Mouse (Mus musculus): Measurements from ENCODE around the gene Brms1. TPM values are rescaled to one million over a fixed set of nuclear protein-coding genes. Genes with fewer than 3 reads are reported as not detected.

Gene Brms1
- total RNA-seq, 2 experiments from 2014 or later: 11.5 to 14.1 TPM

DNA sequence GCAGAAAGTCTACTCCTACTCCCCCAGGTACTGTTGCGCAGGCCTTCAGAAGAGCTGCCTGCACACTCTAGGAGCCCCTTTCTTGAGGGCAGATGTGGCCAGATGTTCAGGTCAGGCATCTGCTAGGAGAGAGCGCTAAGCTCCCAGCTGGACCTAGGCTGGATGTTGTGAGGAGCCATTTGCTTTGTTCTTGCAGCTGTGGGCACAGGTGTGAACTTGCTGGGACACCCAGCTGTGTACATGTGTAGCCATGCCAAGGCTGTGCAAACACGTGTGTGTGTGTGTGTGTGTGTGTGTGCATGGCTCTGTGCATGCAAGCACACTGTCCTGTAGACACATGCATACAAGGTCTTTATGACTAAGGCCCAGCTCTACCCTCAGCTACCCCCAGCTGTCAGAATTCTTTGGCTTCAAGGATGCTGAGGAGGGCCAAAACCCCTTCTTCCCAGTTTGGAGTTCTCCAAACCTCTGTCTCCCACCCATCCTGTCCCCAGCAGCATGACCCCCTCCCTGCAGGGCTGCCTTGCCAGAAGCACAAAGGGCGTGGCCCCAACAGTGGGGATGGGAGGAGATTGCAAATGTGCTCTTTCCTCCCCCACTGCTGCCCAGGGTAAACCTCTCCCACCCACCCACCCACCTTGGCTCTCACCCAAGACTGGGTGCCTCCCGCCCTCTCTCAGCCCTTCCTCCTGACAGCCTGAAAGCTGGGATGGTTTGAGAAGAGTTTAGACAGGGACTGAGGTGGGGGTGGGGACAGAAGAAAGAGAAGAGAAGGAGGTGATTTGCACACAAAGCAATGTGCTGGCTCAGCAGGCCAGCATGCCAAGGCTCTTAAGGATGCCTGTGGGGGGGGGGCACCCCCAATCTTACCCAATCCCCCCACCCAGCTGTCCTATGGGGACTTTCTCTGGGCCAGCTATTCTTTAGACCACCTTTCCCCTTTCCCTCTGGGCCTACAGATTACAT lies 19.5 kb downstream of the Brms1 start:
- DNase-seq: peak in 1 of 2 experiments; percentile 56
- intact Hi-C loops (cut with DNase I): no loop called here

DNA sequence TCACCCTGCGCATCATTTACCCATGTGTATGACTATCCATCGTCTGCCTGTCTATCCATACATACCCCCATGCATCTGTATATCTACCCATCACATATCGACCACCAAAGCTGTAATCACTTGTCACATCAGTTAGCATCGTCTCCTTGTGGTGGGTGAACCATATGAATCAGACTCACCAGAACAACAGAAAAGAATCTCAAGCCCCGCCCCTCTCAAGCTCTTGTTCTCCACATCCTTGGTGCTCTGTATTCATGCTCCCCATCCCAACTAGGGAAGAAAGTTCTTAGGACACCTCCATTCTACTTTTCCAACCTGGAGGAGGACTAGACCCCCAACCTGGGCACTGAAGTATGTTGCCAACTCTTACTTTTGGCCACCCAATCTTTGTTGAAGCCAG lies 20.9 kb downstream of the Brms1 start:
- intact Hi-C loops (cut with DNase I): no loop called here
- no peak for DNase-seq

DNA sequence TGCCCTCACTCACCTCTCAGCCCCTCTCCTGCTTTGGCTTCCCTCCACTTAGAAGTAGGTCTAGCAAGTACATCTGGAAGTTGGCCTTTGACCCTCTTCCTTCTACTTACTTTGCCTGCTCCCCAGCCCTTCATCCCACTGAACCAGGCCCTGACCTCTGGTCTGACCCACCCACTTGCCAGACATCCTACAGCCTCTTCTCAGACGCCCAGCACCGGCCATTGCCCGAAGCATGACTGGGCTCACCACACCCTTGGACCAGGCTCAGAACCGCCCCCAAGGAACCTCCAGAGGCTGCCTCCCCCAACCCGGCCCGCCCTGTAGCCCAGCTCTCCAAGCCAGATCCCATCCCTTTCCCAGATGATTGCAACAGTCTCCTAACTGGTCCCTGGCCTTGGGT lies 21.3 kb downstream of the Brms1 start:
- intact Hi-C loops (cut with DNase I): no loop called here
- peak; percentile 57 to 74 for DNase-seq

DNA sequence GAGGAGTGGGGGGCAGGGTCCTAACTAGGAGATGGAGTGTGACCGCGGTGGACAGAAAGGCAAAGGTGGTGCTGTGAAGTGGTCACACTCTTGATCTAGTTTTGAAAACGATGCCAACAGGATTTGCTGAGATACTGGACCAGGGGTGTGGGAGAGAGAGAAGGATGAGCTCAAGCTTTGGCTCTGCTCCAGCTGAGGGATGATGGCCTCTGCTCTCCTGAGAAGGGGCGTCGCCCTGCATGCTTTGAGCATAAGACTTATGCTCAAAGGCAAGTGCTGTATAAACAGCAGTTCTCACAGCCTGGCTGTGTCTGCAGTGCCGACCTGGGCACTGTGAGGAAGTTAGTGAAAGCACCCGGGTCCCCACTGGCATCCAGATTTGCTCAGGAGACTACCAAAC lies 23.9 kb downstream of the Brms1 start:
- DNase-seq: peak; percentile 43 to 62

DNA sequence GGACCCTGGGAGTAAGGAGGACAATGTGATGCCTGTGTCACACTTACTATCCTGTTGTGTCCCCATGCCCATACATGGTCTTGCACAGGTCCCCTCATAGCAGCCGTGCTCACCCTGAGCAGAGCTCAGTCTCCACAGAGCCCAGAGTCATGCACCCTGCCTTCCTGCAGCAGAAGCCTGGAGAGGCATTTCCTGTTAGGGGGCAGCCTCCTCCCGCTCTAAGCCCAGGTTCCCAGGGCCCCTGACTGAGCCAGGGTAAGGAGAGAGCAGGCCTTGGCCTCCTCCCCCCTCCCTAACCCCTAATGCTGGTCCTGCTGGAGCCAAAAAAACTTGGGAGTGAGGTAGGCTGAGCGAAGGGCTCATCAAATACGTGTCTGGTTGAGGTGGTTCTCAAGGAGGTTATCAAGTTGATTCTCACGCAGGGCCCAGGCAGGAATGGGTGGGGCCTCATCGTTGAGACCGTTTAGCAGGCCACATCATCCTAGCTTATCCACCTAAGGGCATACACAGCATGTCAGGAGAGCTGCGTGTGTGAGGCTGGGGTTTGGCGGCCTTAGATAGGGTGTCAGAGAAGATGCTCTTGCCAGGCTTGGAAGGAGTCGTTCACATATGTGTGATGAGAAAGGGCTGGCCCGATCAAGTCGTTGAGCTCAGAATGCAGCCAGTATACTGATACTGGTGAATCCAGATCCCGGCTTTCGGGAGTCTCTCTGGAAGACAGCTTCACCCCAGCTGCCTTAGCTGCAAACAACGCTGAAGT lies 26.1 kb downstream of the Brms1 start:
- intact Hi-C loops (cut with DNase I): no loop called here
- DNase-seq: peak in 1 of 2 experiments; percentile 38

More for the DNA sequence above, 23.9 kb downstream of the Brms1 start:
- intact Hi-C loops (cut with DNase I): no loop called here

DNA sequence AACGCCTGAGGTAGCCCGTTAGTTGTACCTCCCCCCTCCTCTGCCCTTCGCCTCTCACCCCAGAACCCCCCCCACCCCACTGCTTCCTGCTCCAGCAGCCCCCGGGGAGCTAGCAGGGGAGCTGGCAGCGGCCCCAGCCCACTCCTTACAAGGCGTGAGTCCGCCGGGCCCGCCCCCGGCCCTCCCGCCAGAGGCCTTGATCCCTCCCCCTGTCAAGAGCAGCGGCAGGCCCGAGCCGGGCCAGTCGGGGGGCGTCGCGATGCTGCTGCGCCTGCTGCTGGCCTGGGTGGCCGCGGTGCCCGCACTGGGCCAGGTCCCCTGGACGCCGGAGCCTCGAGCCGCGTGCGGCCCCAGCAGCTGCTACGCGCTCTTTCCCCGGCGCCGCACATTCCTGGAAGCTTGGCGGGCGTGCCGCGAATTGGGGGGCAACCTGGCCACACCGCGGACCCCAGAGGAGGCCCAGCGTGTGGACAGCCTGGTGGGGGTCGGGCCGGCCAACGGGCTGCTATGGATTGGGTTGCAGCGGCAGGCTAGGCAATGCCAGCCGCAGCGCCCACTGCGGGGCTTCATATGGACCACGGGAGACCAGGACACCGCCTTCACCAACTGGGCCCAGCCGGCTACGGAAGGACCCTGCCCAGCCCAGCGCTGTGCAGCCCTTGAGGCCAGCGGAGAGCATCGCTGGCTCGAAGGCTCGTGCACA lies 26.9 kb downstream of the Brms1 start, which contains the start of gene Cd248:
TSS of gene Cd248 (plus strand) at position 212 of the 703 bp plus-strand sequence.
- DNase-seq: peak; percentile 74 to 79
- intact Hi-C loops (cut with DNase I): no loop called here

DNA sequence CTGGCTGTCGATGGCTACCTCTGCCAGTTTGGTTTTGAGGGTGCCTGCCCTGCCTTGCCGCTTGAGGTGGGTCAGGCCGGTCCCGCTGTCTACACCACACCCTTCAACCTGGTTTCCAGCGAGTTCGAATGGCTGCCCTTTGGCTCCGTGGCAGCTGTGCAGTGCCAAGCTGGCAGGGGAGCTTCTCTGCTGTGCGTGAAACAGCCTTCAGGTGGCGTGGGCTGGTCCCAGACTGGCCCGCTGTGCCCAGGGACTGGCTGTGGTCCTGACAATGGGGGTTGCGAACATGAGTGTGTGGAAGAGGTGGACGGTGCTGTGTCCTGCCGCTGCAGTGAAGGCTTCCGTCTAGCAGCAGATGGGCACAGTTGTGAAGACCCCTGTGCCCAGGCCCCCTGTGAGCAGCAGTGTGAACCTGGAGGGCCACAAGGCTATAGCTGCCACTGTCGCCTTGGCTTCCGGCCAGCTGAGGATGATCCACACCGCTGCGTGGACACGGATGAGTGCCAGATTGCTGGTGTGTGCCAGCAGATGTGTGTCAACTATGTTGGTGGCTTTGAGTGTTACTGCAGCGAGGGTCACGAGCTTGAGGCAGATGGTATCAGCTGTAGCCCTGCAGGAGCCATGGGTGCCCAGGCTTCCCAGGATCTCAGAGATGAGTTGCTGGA lies 27.5 kb downstream of the Brms1 start:
- no peak for DNase-seq
- intact Hi-C loops (cut with DNase I): no loop called here

DNA sequence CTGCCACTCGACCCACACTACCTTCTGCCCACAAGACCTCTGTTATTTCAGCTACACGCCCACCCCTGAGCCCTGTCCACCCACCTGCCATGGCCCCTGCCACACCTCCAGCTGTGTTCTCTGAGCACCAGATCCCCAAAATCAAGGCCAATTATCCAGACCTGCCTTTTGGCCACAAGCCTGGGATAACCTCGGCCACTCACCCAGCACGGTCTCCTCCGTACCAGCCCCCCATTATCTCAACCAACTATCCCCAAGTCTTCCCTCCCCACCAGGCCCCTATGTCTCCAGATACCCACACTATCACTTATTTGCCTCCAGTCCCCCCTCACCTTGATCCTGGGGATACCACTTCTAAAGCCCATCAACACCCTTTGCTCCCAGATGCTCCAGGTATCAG lies 28.3 kb downstream of the Brms1 start:
- intact Hi-C loops (cut with DNase I): no loop called here

DNA sequence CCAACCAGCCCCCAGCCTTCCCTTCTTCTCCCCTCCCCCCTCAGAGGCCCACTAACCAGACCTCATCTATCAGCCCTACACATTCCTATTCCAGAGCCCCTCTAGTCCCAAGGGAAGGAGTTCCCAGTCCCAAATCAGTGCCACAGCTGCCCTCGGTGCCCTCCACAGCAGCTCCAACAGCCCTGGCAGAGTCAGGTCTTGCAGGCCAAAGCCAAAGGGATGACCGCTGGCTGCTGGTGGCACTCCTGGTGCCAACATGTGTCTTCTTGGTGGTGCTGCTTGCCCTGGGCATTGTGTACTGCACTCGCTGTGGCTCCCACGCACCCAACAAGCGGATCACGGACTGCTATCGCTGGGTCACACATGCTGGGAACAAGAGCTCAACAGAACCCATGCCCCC lies 28.8 kb downstream of the Brms1 start:
- intact Hi-C loops (cut with DNase I): no loop called here
- no peak for DNase-seq

More for the DNA sequence above, 28.3 kb downstream of the Brms1 start:
- DNase-seq: no peak

DNA sequence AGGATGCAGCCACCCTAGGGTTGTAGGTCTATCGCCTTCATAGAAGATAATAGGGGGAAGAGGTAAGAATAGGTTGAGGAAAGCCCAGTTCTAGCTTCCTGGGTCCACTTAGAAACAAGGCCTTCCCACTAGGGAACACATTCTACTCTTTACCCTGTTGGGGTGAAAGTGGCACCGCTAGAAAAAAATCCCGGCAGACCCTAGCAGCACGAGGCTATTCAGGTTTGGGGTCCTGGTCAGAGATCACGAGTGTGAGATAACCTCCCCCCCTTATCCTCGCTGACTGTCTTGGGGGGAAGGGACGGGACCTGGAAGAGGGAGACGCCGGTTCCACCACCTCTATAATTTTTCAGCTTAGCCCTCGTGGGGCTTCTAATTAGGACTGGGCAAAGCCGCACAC lies 29.9 kb downstream of the Brms1 start:
- no peak for DNase-seq
- intact Hi-C loops (cut with DNase I): no loop called here

DNA sequence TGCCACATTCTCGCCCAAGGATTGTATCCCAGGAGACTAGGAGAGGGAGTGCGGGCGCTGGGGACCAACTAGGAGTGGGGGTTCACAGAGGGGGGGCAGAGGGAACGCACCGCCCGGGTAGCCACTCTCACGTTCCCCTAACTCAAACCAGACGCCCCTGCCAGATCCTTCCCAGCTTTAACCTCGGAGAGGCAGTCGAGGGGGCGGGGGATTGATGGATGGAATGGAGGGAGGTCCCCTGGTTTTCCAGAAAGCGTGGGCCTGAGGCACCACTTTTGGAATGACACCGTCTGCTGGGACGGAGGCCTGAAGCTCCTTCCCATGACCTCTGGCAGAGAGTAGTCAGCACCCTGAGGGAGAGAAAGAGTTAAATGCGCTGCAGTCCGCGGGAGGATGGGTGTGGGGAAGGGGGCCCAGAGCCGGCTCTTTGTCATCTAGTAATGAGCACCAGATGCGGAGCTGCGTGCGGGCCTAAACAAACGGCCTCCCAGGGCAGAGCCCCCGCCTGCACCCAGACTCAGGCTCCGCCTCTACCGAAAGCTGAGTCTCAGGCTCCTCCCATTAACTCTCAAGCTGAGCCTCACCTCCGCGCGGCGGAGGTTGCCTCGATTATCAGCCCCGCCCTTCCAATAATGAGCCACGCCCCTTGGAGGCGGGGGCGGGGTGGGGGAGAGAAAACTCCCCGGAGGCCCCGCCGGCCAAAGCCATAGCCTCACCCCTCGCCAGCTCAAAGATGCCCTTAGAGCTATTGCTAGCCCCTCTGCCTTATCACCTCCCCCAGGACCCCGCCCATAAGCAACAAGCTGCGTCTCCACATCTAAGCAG lies 30.6 kb downstream of the Brms1 start:
- DNase-seq: peak; percentile 71 to 75
- intact Hi-C loops (cut with DNase I): loop anchor here (2.0 kb wide), 2 partner anchors 15 to 57 kb away; no protein-coding TSS in a partner anchor

DNA sequence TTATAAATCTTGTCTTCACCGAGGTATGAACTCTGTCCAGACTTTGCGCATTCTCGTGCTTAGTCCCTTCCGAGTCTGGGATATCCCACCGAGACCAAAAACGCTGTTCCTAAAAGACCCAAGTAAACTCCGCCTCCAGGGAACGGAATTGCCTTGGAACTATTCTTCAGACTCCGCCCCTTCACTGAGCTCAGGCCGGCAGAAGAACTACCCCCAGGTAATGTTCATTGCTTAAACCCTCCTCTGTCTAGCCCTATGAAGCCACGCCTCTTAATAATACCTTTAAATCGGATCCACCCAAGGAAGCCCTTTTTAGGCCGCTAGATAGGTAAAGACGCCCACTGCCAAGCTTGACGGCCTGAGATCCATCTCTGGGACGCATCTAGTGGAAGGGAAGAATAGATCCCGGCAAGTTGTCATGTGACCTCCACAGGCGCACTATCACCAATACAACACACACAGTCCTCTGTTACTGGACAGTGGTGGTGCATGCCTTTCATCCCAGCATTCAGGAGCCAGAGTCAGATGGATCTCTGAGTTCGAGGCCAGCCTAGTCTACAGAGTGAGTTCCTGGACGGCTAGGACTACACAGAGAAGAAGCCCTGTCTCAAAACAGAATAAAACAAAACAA lies 31.4 kb downstream of the Brms1 start:
- DNase-seq: no peak
- intact Hi-C loops (cut with DNase I): loop anchor here (2.0 kb wide), 2 partner anchors 16 to 58 kb away; no protein-coding TSS in a partner anchor

DNA sequence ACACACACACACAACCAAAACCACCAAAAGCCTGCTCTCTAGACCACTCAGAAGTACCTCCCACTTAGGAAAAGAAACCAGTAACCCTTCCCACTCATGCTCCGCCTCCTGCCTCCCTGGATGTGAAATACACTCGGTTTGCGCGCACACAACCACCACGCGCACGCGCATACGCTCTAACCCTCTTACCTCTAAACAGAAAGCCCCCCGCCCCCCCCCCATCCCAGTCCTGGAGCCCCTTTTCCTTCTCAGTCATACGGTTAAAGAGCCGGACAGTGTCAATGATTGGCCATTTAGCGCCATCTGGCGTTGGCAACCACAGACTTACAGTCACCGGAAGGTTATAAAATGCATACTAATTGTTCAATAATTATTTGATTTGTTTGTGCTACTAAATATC lies 31.9 kb downstream of the Brms1 start:
- peak in 1 of 2 experiments; percentile 38 for DNase-seq
- intact Hi-C loops (cut with DNase I): loop anchor here (2.0 kb wide), 2 partner anchors 16 to 58 kb away; no protein-coding TSS in a partner anchor

DNA sequence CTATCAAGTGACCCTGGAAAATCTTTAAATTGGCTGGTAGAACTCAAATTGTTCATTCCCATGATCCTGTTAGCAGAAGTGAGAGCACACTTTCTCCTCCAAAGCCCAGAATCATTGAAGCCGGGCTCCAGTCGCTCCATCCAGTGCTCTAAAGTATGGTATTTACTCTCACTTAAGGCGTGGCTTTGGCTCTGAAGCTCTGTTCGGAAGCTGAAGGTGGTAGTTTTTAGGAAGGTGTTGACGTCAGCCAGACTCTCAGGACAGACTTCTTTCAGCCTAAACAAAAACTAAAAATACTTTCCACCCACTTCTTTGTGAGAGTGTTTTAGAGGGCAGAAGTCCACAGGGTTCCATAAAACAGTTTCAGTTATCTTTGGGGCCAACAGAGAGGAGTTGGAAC lies 32.4 kb downstream of the Brms1 start:
- intact Hi-C loops (cut with DNase I): loop anchor here (2.0 kb wide), 2 partner anchors 17 to 59 kb away; no protein-coding TSS in a partner anchor
- no peak for DNase-seq

DNA sequence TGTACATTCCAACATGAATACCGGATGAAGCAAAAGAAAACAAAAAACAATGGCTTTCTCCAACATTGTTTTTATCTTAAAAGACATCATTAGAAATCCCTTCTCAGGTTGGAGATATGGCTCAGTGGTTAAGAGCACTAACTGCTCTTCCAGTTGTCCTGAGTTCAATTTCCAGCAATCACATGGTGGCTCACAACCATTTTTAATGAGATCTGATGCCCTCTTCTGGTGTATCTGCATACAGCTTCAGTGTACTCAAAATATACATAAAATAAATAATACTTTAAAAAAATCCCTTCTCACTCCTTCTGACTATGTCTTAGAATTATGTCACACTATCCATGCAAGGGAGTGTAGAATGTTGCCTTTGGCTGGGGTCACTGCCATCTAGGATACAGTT lies 38.1 kb downstream of the Brms1 start:
- DNase-seq: no peak
- intact Hi-C loops (cut with DNase I): no loop called here

DNA sequence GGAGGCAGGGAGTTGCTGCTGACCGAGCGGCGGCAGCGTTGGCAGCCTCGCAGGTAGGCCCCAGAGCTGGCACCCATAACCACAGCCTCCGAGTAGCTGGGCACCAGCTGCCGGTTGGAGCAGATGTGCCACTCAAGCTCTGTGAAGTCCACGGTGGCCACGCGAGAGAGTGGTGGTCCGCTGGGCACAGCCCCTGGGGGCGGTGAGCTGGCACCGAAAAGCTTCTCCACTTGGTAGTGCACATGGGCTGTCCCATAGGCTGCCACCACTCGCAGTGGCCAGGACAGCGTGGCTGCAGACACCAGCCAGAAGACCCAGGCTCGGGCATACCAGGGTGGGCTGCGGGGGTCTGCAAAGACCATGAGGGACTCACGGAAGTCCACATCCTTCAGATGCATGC lies 40.9 kb downstream of the Brms1 start:
- intact Hi-C loops (cut with DNase I): no loop called here
- DNase-seq: no peak

DNA sequence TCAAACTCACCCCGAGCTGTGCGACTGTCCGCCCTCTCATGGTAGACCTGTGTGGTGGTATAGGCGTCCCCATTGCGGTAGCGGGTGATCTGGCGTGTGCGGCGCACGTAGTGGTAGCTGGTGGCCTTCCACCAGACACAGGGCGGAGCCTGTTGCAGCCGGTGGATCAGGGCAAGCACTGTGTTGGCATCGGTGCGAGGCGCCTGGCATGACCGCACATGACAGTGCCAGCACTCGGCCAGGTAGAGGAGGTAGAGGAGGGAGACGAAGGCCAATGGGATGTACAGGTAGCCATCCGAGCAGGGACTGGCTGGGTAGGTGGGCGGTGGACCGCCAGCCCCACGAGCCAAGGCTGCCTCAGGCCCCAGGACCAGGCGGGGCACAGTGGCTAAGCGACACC lies 41.4 kb downstream of the Brms1 start:
- intact Hi-C loops (cut with DNase I): no loop called here
- DNase-seq: no peak

DNA sequence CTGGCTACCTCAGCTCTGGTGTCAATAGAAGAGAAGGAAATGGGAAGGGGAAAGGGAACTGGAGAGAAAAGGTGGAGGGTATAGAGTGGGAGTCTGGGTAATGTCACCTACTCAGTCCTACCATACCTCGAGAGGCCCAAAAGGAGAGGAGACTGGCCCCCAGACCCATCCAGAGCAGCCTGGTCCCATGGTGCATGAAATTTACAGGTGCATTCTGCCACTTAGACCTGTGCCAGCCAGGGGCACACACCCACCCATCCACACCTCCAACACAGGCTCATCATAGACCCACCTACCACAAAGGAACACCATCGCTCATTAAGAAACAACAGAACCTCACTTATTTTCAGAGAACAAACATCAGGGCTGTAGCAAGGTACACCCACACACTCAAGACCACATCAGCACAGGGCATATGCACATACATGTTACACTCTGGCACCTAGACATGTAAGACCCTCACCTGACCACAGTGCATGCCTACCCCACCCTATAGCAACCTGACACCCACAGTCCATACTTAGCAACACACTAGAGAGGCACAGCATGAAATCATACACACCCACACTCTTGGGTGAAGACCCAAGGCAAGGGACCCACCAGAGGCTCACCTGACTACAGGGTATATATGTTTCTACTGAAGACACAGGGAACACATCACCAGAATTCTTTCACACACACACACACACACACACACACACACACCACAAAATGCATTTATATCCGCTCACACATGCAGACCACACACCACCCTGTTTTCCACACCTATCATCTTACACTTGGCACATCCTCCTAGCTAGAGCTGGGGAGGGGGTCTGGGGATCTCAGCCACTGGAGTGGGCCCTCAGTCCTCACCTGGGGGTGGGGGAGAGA lies 43.0 kb downstream of the Brms1 start:
- intact Hi-C loops (cut with DNase I): no loop called here
- DNase-seq: no peak

Measured in gastrocnemius, postnatal 36 days (tissue).